Comparison of ENCODE assay signal across 22 mouse cellular contexts in the genomic region with DNA sequence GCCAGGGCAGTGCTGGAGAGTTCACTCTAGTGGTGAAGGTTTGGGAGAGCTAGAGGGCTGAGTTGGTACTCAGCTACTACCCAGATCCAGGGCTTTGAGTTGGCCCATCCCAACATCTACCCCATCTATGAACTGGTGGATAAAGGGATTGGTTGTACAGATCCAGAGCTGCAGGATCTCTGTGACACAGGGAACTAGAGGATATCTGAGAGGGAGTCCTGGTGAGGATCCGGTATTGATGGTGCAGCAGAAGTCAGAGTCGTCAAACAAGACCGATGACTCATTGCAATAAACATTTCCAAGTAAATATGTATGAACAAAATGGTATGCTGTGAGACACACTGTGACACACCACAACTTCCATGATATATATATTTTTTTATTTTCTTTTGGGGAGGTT. TPM values are rescaled to one million over a fixed set of nuclear protein-coding genes. Genes with fewer than 3 reads are reported as not detected.
DNase-seq lines count a peak whose midpoint lies in the region; ATAC-seq and TF ChIP-seq lines count a peak whose summit lies in the region.
"Had no signal": no experiment of that assay in that cellular context is flagged by ENCODE, and none has a peak within 500 bp of the region (broad histone marks: within the 10 kb centered on the region; RNA-seq: fewer than 3 reads in every experiment).

No protein-coding gene starts in this region.

- 64% methylated on average over 3 of the region's 3 CpGs for WGBS in stomach, embryonic 15.5 days
- WGBS in stomach, postnatal 0 days, result 71% methylated on average over 3 of the region's 3 CpGs
- 60% methylated on average over 3 of the region's 3 CpGs for WGBS in liver, embryonic 11.5 days
- WGBS in stomach, embryonic 16.5 days, result 80% methylated on average over 3 of the region's 3 CpGs

- TF ChIP-seq CTCF in stomach, postnatal 0 days (IDR thresholded peaks at IDR 0.05; ENCODE audit: low read depth), result no peak

- no peak overlapping the region for H3K9ac ChIP-seq in stomach, embryonic 15.5 days
- H3K9ac ChIP-seq in stomach, postnatal 0 days (ENCODE audit: low read length), result no peak overlapping the region
- no peak overlapping the region for H3K9ac ChIP-seq in liver, embryonic 11.5 days (ENCODE audit: low read depth, low read length)
- H3K9ac ChIP-seq in stomach, embryonic 16.5 days (ENCODE audit: low read length), result no peak overlapping the region
- H3K9ac ChIP-seq: forebrain, embryonic 15.5 days; liver, embryonic 14.5 days; neural tube, embryonic 12.5 days had no signal

- no peak for DNase-seq in stomach, postnatal 0 days (ENCODE audit: low spot score)
- peak; percentile 57 for DNase-seq in R1 (ENCODE audit: low read depth, low spot score)
- DNase-seq in liver, embryonic 11.5 days (ENCODE audit: low spot score), result no peak
- no peak for DNase-seq in cerebellum, adult 11-12 months
- DNase-seq in cerebellum, postnatal 10 days, result no peak
- DNase-seq: adrenal gland, postnatal 25 days; cerebellum, postnatal 25 days; heart, postnatal 4 days; kidney, adult 9 months; kidney, postnatal 4 days; lung, postnatal 14 days; right cerebral cortex, postnatal 14 days had no signal

- no peak overlapping the region for H3K4me3 ChIP-seq in stomach, embryonic 15.5 days (replicated peaks)
- no peak overlapping the region for H3K4me3 ChIP-seq in stomach, postnatal 0 days (ENCODE audit: low read depth, low read length)
- H3K4me3 ChIP-seq in liver, embryonic 11.5 days (ENCODE audit: low read depth, low read length), result no peak overlapping the region
- no peak overlapping the region for H3K4me3 ChIP-seq in stomach, embryonic 16.5 days (replicated peaks; ENCODE audit: low read length)
- H3K4me3 ChIP-seq: erythroblast, embryonic 14.5 days; forebrain, embryonic 15.5 days; midbrain, embryonic 10.5 days; neural tube, embryonic 12.5 days had no signal

- H3K27me3 ChIP-seq in stomach, embryonic 15.5 days (replicated peaks), result no peaks in the 10 kb centered on the region
- no peaks in the 10 kb centered on the region for H3K27me3 ChIP-seq in stomach, postnatal 0 days (ENCODE audit: control insufficient read depth, insufficient read depth, low read length)
- no peaks in the 10 kb centered on the region for H3K27me3 ChIP-seq in liver, embryonic 11.5 days (replicated peaks; ENCODE audit: control insufficient read depth, insufficient read depth, low read length)
- H3K27me3 ChIP-seq in stomach, embryonic 16.5 days (ENCODE audit: control insufficient read depth, insufficient read depth, low read length), result no peaks in the 10 kb centered on the region
- H3K27me3 ChIP-seq: forebrain, embryonic 15.5 days; neural tube, embryonic 12.5 days had no signal

- peaks cover under 1% of the 10 kb centered on the region; the same call in 1 of the 2 replicates for H3K4me1 ChIP-seq in stomach, embryonic 15.5 days
- no peaks in the 10 kb centered on the region for H3K4me1 ChIP-seq in stomach, postnatal 0 days (replicated peaks; ENCODE audit: control insufficient read depth, insufficient read depth)
- H3K4me1 ChIP-seq in liver, embryonic 11.5 days (replicated peaks; ENCODE audit: control insufficient read depth, insufficient read depth, low read length), result peaks cover 37% of the 10 kb centered on the region
- peaks cover 7% of the 10 kb centered on the region for H3K4me1 ChIP-seq in stomach, embryonic 16.5 days (ENCODE audit: control insufficient read depth, insufficient read depth, low read length)
- H3K4me1 ChIP-seq: forebrain, embryonic 15.5 days had no signal

- no peak overlapping the region for H3K4me2 ChIP-seq in stomach, embryonic 15.5 days
- no peak overlapping the region for H3K4me2 ChIP-seq in stomach, postnatal 0 days (replicated peaks; ENCODE audit: low read depth)
- no peak overlapping the region for H3K4me2 ChIP-seq in liver, embryonic 11.5 days
- H3K4me2 ChIP-seq in stomach, embryonic 16.5 days (ENCODE audit: low read depth, low read length), result no peak overlapping the region
- H3K4me2 ChIP-seq: forebrain, embryonic 15.5 days; heart, embryonic 11.5 days; neural tube, embryonic 12.5 days had no signal

- no peak for TF ChIP-seq EP300 in stomach, postnatal 0 days (optimal IDR thresholded peaks at IDR 0.05)

- no peaks in the 10 kb centered on the region for H3K9me3 ChIP-seq in stomach, embryonic 15.5 days
- no peaks in the 10 kb centered on the region for H3K9me3 ChIP-seq in stomach, postnatal 0 days (ENCODE audit: control insufficient read depth, low read length)
- no peaks in the 10 kb centered on the region for H3K9me3 ChIP-seq in liver, embryonic 11.5 days (ENCODE audit: control insufficient read depth, low read length)
- no peaks in the 10 kb centered on the region for H3K9me3 ChIP-seq in stomach, embryonic 16.5 days (replicated peaks; ENCODE audit: control insufficient read depth, low read length)
- H3K9me3 ChIP-seq: forebrain, embryonic 15.5 days; midbrain, embryonic 10.5 days; neural tube, embryonic 12.5 days had no signal

- peak overlapping the region; percentile 35; the same call in 1 of the 2 replicates for H3K27ac ChIP-seq in stomach, embryonic 15.5 days
- no peak overlapping the region; the same call in 1 of the 2 replicates for H3K27ac ChIP-seq in stomach, postnatal 0 days (replicated peaks)
- peak overlapping the region; percentile 60; the same call in 1 of the 2 replicates for H3K27ac ChIP-seq in liver, embryonic 11.5 days (ENCODE audit: low read depth, low read length)
- peak overlapping the region; percentile 44 for H3K27ac ChIP-seq in stomach, embryonic 16.5 days (ENCODE audit: low read length)
- H3K27ac ChIP-seq: forebrain, embryonic 15.5 days; midbrain, embryonic 10.5 days; neural tube, embryonic 12.5 days had no signal

- no peak for ATAC-seq in stomach, embryonic 15.5 days (ENCODE audit: insufficient read depth, low FRiP score, low read depth)
- no peak for ATAC-seq in stomach, postnatal 0 days (ENCODE audit: low FRiP score, low TSS enrichment)
- ATAC-seq in liver, embryonic 11.5 days (replicated peaks; ENCODE audit: low FRiP score), result no peak
- ATAC-seq in stomach, embryonic 16.5 days (ENCODE audit: insufficient read depth, low FRiP score), result no peak
- ATAC-seq: forebrain, embryonic 15.5 days; hindbrain, embryonic 16.5 days had no signal

- H3K36me3 ChIP-seq in stomach, embryonic 15.5 days, result no peaks in the 10 kb centered on the region
- H3K36me3 ChIP-seq in stomach, postnatal 0 days (ENCODE audit: control insufficient read depth, insufficient read depth, low read length), result no peaks in the 10 kb centered on the region
- H3K36me3 ChIP-seq in liver, embryonic 11.5 days (ENCODE audit: control insufficient read depth, insufficient read depth, low read length), result no peaks in the 10 kb centered on the region
- H3K36me3 ChIP-seq in stomach, embryonic 16.5 days (ENCODE audit: control insufficient read depth, insufficient read depth, low read length), result no peaks in the 10 kb centered on the region
- H3K36me3 ChIP-seq: forebrain, embryonic 15.5 days; midbrain, embryonic 10.5 days; neural tube, embryonic 12.5 days had no signal

RNA-seq across cellular contexts. Expression of a gene that starts 37.6 kb away (rescaled TPM):
- 4.1 and 4.8 TPM in 2 replicates for polyA plus RNA-seq in stomach, embryonic 15.5 days (2015; fragmentation: Nextera tagmentation; extraction: Ambion mirVana)
- polyA plus RNA-seq in stomach, postnatal 0 days (2015; fragmentation: Nextera tagmentation; extraction: Ambion mirVana), result 3.9 TPM in 2 replicates
- 1.9 and 2.0 TPM in 2 replicates for polyA plus RNA-seq in liver, embryonic 11.5 days (2014; fragmentation: Nextera tagmentation; extraction: Ambion mirVana)
- polyA plus RNA-seq in stomach, embryonic 16.5 days (2015; fragmentation: Nextera tagmentation; extraction: Ambion mirVana), result 4.3 and 5.0 TPM in 2 replicates
- polyA plus RNA-seq: erythroblast, embryonic 14.5 days had no signal

RNA-seq across cellular contexts. Expression of a gene that starts 47.3 kb away (rescaled TPM):
- polyA plus RNA-seq in stomach, embryonic 15.5 days (2015; fragmentation: Nextera tagmentation; extraction: Ambion mirVana), result not detected in 2 replicates
- not detected in 2 replicates for polyA plus RNA-seq in stomach, postnatal 0 days (2015; fragmentation: Nextera tagmentation; extraction: Ambion mirVana)
- polyA plus RNA-seq in liver, embryonic 11.5 days (2014; fragmentation: Nextera tagmentation; extraction: Ambion mirVana), result not detected in 2 replicates
- not detected in 2 replicates for polyA plus RNA-seq in stomach, embryonic 16.5 days (2015; fragmentation: Nextera tagmentation; extraction: Ambion mirVana)
- polyA plus RNA-seq: embryonic facial prominence, embryonic 11.5 days; erythroblast, embryonic 14.5 days; forebrain, embryonic 15.5 days; heart, embryonic 11.5 days; hindbrain, embryonic 16.5 days; midbrain, embryonic 10.5 days; neural tube, embryonic 12.5 days had no signal
